Mouse (Mus musculus): ENCODE results near the gene Ube2o.
A peak's percentile ranks its signal among the peaks of the same experiment; 100 is the strongest.

DNA sequence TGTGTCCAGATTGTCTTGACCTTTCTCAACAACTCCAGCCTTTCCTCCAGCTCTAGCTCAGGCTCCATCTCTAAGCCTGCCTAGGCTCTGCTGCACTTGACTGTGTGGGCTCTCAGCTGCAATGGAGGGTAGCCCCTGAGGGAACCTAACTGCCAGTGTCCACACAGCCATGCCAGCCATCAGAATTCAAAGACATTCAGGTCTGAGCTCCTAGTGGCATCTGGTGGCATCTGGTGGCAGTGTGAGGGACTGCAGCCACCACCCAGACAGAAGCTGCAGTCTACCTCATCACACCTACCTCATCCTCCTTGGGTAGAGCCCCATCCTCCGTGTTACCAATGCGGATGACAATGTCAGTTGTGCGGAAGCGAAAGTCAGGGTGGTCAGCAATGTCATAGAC is 38.1 kb downstream of the Ube2o start:
- TF ChIP-seq CTCF (IDR thresholded peaks at IDR 0.05; ENCODE audit: extremely low read depth, insufficient read depth, insufficient read length, insufficient replicate concordance) (peak; percentile 53; the same call in 1 of the 2 replicates), POLR2A (IDR thresholded peaks at IDR 0.05; ENCODE audit: low read depth, low read length) (no peak)

Measured in spleen, adult 2 months (tissue).